Mouse (Mus musculus): ENCODE results near the gene D430042O09Rik.

GRCm38 (mm10) chr7:125722127-125722526 lies 14.4 kb downstream of the D430042O09Rik start:
- no peak for TF ChIP-seq CTCF (IDR thresholded peaks at IDR 0.05; ENCODE audit: control insufficient read depth, insufficient read depth, insufficient read length)
- no peak for TF ChIP-seq USF1 (IDR thresholded peaks at IDR 0.05; ENCODE audit: low read depth)
- no peak for TF ChIP-seq FOSL1 (IDR thresholded peaks at IDR 0.05; ENCODE audit: insufficient read depth, low read length, poor library complexity, severe bottlenecking)
- TF ChIP-seq MAX (IDR thresholded peaks at IDR 0.05): no peak
- TF ChIP-seq CEBPB (IDR thresholded peaks at IDR 0.05; ENCODE audit: low read depth): no peak
- TF ChIP-seq MYOD1 (IDR thresholded peaks at IDR 0.05; ENCODE audit: control insufficient read depth, insufficient read length, low read depth): no peak
- no peak for TF ChIP-seq MYOG (IDR thresholded peaks at IDR 0.05; ENCODE audit: control insufficient read depth, extremely low read depth, insufficient read length)
